Mouse (Mus musculus): ENCODE data around the gene Elmo1.

The Elmo1 gene

DNA sequence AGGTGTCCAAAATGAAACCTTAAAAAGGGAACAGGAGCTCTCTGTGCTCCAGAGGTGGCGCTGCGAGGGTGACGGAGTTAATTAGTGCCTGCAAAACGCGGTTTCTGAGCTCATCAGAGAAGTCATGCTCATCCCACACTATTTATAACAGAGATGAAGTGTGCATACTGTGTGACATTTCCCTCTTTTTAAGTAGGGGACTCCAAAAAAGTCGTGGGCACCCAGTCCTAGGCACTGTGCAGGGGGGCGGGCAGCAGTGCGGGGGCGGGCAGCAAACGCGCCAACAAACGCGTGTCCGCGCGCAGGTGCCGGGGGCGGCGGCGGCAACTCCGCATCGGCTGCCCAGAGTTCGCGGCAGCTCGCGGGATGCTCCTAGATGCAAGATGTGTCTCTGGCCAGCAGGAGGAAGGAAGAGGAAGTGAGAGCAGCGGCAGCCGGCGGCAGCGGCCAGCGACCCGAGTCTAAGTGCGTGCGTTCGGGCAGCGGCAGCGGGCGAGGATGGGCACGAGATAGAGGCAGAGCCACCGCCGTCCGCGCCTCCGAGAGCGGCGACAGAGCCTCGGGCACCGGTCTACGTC lies at the start of gene Elmo1:
Gene Elmo1 (plus strand): TSS at position 464 of the 578 bp plus-strand sequence.
- DNase-seq (ENCODE audit: low spot score in 2 of 2) = peak in 1 of 2 experiments; percentile 64

DNA sequence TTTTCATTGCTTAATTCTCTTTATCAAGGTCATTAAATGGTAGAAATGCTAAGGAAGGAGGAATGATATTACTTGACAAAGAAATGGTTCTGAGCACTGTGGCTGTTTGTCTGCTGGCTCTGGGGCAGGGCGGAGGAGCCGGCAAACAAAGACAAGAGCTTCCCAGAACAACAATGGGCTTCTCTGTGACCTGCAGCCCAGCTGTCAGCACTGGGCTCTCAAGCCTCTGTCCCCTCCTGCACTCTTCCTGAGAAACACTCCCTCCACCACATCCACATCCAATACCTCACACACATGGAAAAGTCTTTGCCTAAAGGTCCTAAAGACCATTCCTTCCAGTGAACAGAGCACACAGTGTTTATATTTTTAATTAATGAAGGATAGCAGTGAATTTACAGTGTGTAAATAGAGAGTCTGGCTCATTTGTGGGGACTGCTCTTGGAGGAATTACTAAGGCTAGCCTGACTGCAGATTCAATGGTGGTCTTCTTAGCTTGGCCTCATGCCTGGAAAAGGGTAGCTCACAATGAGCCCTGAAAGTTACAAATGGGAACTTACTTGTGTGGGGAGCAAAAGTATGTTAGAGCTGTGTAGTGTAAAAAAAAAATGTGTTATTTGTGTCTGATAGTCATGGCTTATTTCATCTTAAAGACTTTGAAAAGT lies 49.1 kb upstream of the Elmo1 start:
- DNase-seq (ENCODE audit: low spot score in 2 of 2) = no peak

DNA sequence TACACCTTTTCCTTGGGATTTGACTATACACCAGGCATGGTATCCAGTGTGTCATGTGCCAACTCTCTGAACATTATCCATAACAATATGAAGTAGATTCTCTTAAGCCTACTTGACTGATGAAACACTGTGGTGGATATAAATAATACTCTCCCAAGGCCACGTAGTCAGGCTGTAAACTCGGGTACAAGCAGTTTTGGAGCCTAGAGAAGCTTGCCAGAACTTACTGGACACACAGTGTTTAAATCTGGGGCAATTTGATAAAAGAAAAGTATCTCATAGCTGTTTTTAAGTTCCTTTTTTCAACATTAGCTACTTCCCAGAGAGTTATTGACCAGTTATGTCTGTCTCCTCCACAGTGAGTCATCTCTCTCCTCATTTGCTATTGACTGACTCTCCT lies 47.5 kb upstream of the Elmo1 start:
- no peak for DNase-seq (ENCODE audit: low spot score in 2 of 2)

GRCm38 (mm10) chr13:20045350-20045749 lies 45.0 kb upstream of the Elmo1 start:
- DNase-seq (ENCODE audit: low spot score in 2 of 2) = no peak

DNA sequence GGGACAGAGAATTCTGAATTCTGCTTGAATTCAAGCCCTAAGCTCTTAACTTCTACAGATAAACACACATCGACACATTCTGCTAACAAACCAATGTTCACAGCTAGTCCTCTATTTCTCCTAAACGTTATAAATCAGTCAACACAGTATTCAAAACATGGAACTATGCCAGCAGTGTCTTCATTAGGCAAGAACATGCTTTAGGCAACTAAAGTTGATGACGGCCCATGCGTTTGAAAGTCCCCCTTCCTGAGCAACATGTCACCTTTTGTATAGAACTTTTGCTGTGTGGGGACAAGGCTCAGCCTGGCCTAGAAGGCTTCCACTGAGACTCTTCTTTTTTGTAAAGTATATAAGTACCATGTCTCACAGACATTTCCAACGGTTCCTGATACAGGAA lies 44.6 kb upstream of the Elmo1 start:
- DNase-seq (ENCODE audit: low spot score in 2 of 2) = no peak

DNA sequence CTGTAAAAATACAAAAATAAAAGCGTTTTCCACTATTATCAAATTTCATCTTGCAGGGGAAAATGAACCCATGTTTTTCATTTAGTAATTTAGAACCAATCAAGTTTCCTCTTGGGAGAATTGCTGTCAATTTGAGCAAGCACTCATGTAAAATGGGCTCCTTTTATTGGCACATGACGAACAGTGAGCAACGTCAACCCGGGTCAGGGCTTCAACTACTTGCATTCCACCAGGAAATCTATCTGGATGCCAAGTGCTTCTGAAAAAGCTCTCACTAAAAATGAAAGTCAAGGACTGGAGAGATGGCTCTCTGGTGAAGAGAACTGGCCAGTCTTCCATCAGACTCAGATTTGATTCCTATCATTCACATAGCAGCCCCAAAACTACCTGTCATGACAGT lies 44.0 kb upstream of the Elmo1 start:
- no peak for DNase-seq (ENCODE audit: low spot score in 2 of 2)

GRCm38 (mm10) chr13:20047926-20048836 lies 42.2 kb upstream of the Elmo1 start:
- DNase-seq (ENCODE audit: low spot score in 2 of 2) = no peak

DNA sequence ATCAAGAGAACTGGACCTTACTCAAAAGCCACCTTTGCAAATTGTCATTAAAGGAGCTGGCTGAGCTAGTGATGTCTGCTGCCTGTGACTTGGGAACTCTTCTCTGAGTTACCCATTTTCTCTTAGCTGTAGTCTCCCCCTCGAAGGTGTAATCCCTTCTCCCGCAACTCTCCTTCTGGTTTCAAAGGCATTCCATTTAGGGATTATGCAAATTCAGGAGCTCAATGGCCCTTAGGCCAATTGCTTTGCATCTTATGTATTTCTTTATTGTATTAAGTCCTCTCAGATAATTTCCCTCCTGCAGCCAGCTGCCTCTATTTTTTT lies 41.6 kb upstream of the Elmo1 start:
- DNase-seq (ENCODE audit: low spot score in 2 of 2) = no peak

- DNase-seq (ENCODE audit: low spot score in 2 of 2) = no peak
Observed at GRCm38 (mm10) chr13:20049654-20050053, 40.7 kb upstream of the Elmo1 start.

- DNase-seq (ENCODE audit: low spot score in 2 of 2) = no peak
Observed at GRCm38 (mm10) chr13:20050149-20050548, 40.2 kb upstream of the Elmo1 start.

DNA sequence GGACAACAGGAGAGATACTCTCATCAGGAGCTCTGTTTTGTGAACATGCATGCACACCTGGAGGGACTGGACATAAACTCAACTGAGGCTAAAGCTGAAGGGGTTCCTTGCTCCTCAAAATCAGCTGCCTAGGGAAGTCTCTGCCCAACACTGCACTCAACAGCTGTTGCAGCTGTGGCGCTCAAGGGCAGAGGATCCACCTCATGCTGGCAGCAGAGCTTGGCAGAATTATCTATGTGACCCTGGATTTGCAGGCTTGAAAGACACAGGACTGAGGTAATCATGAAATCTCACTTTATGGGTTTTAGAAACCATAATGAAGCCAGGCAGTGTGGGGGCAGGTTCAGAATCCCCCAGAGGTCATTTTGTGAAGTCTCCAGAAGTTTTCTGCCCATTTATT lies 32.5 kb upstream of the Elmo1 start:
- no peak for DNase-seq (ENCODE audit: low spot score in 2 of 2)

GRCm38 (mm10) chr13:20061031-20061430 lies 29.4 kb upstream of the Elmo1 start:
- DNase-seq (ENCODE audit: low spot score in 2 of 2) = no peak

DNA sequence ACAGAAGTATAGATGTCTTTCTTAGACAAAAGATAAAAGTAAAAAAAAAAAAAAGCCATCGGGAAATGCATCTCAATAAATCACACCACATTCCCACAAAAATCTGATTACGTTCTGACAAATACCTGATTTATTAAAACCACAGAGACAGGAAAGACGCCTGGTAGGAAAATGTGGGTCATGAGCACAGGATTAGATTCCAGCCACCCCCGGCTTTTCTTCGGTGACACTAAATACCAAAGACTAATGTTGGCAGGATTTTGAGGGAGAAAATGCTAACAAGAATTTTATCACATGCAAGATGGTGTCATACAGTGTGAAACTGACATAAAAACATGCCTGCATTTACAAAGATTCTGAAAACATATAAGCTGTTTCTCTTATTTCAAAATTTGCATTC lies 27.1 kb upstream of the Elmo1 start:
- no peak for DNase-seq (ENCODE audit: low spot score in 2 of 2)

GRCm38 (mm10) chr13:20072043-20072442 lies 18.4 kb upstream of the Elmo1 start:
- DNase-seq (ENCODE audit: low spot score in 2 of 2) = no peak

GRCm38 (mm10) chr13:20072994-20073393 lies 17.4 kb upstream of the Elmo1 start:
- no peak for DNase-seq (ENCODE audit: low spot score in 2 of 2)

DNA sequence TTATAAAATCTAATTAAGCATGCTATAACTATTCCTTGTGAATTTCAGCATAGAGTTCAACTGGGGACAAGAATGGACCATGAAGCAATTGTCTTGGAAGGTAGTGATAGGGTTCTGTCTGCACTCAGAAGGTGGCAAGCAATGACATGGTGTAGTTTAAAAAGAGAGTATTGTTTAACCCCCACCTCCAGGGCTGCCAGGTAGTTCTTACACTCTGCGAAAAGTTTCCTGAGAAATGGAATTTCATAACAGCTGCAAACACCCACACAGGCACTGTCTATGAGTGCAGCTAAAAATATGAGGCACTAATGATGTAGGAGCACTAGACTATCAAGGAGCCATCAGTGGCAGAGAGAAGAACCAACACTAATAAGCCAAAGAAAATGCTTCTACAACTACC lies 13.9 kb upstream of the Elmo1 start:
- DNase-seq (ENCODE audit: low spot score in 2 of 2) = no peak

- DNase-seq (ENCODE audit: low spot score in 2 of 2) = no peak
Observed at GRCm38 (mm10) chr13:20077237-20077636, 13.2 kb upstream of the Elmo1 start.

DNA sequence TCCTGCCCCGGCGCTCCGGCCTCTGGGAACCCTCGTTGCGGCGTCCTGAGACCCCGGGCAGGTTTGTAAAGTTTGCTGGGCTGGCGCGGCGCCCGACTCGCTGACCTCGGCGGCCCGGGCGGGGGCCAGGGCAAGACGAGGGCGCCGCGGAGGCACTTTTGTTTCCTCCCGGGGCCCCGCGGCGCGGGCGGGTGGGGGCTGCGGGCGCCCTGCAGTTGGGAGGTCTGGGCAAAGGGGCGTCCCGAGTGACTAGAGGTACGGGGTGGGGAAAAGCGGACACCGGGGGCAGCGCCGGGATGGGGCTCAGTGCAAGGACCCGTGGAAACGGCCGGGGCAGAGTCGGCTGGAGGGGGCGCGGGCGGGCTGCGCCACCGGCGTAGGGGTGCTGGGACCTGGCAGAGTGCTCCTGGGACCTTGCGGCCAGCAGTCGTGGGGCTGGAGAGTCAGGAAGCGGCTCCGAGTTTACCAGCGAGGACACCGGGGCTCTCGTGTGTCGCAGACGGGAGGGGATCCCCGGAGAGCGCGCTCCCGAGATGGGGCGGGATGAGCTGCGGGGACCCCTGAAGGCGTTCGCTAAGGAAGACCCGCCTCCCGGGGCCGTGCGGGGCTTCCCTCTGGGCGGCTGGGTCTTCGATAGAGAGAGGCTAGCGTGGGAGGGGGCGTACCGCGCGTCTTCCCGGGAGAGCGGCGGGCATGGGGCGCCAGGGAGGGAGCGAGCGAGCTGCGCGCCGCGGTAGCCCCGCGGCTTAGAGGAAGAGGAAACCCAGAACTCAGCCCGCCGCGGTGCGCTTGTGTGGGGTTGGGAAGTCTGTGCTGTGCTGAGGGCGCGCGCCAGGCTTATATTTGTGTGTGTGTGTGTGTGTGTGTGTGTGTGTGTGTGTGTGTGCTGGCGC lies 561 bp downstream of the Elmo1 start:
- peak in 1 of 2 experiments; percentile 19 for DNase-seq (ENCODE audit: low spot score in 2 of 2)

DNA sequence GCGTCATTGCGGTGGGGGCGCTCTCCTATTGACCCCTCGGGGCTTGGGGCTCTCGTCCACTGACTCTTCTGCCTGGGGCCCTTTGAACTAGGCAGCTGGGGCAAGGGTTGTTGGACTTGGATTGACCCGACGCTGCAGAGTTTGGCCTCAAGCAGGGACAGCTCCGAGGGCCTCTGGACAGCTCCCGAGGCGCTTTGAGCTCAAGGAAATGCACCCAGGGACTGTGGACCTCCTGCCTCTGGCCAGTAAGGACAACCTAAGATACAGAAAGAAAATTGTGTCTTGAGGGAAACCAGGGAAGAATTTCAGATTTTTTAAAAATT lies 1.2 kb downstream of the Elmo1 start:
- DNase-seq (ENCODE audit: low spot score in 2 of 2) = no peak

DNA sequence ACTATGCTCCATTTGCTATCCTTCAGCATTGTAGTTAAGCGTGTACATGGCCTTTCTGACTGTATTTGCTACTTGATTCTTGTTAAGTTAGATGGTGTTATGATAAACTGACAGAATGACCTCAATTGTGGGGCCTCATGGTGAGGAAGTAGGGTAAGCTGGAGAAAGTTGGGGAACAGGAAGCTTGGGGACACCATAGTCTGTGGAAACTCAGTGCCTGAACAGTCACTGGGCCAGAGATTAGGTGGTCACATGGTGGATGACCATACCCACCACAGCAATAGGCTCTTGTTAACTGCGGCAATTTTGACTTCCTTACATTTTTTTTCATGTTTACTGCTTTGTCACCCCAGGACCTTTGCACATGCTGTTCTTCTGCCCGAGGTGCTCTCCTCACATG lies 1.9 kb downstream of the Elmo1 start:
- no peak for DNase-seq (ENCODE audit: low spot score in 2 of 2)

- DNase-seq (ENCODE audit: low spot score in 2 of 2) = peak in 1 of 2 experiments; percentile 13
Observed at GRCm38 (mm10) chr13:20093307-20094045, 3.1 kb downstream of the Elmo1 start.

Measured in left cerebral cortex, adult 9 months (tissue).